Mouse (Mus musculus) yolk sac, embryonic 10.5 days (tissue): ENCODE data around the gene Xk.
A peak's percentile ranks its signal among the peaks of the same experiment; 100 is the strongest.
"Not testable (repeated sequence)": the region's sequence is repeated elsewhere in the genome, so short reads cannot be mapped to it uniquely, and the experiment has no call there.

ENCODE experiments used
- DNase-seq: peaks from one replicate; pipeline ENCODE4 v3.0.0-alpha.2; 2017; ENCODE audit warnings: low spot score

Xk gene

GRCm38 (mm10) chrX:9327954-9328353 is 55.4 kb downstream of the Xk start:
- not testable (repeated sequence) for DNase-seq

GRCm38 (mm10) chrX:9332366-9332962 is 59.9 kb downstream of the Xk start:
- peak; percentile 1 for DNase-seq

GRCm38 (mm10) chrX:9333035-9333434 is 60.5 kb downstream of the Xk start:
- DNase-seq = not testable (repeated sequence)

GRCm38 (mm10) chrX:9334996-9335395 is 62.4 kb downstream of the Xk start:
- DNase-seq = not testable (repeated sequence)

- DNase-seq = not testable (repeated sequence)
Observed at GRCm38 (mm10) chrX:9350327-9350726, 77.8 kb downstream of the Xk start, which contains the start of gene H2al1k. TSS of gene H2al1k (plus strand) at chrX:9350627.
